Mouse (Mus musculus) cerebellum, adult 18-20 months (tissue): ENCODE results near the gene Sppl2b.

Experiments
- DNase-seq, 2 experiments: peaks; one replicate each; pipeline ENCODE4 v3.0.0; 2021

Gene Sppl2b

DNA sequence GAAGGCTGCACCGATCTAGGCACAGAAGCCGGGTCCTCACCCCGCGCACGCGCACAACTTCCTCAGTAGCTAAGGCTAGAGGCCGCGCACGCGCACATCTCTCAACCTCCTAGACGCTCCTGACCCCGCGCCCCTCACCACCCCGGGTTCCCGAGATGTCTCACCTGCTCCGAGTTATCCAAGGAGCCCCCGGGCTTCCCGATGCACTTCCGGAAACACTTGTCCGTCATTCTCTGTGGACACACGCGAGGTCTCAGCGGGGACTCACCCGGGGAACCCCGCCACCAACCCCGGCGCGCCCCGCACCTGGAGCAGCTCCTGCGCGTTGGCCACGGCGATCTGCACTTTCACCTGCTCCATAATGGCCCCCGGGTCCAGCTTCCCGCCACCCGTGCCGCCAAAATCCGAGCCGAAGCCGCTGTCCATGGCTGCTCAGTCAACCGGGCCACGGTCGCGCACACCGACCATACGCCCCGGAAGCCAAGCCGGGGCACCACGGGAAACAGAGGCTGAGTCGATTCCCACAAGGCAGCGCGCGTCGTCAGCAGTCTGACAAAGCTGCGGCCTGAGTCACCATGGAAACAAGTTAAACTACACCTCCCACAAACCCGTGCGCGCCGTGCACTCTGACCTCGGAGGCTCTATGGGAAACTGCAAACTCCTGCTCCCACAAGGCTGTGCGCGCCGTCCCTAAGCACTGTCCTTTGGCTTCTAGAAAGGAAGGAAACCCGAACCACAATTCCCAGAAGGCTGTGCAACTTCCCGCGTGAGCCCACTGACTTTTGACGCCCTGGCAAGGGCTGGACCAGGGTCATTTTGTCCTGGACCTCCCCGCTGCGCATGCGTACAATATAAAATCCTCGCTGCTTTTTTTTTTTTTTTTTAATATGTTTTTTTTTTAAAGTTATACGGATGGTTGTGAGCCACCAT is 45.5 kb downstream of the Sppl2b start, which contains the start of gene Timm13:
TSS of gene Timm13 (minus strand) at position 652 of the 930 bp plus-strand sequence.
- DNase-seq = peak; percentile 97 to 100

DNA sequence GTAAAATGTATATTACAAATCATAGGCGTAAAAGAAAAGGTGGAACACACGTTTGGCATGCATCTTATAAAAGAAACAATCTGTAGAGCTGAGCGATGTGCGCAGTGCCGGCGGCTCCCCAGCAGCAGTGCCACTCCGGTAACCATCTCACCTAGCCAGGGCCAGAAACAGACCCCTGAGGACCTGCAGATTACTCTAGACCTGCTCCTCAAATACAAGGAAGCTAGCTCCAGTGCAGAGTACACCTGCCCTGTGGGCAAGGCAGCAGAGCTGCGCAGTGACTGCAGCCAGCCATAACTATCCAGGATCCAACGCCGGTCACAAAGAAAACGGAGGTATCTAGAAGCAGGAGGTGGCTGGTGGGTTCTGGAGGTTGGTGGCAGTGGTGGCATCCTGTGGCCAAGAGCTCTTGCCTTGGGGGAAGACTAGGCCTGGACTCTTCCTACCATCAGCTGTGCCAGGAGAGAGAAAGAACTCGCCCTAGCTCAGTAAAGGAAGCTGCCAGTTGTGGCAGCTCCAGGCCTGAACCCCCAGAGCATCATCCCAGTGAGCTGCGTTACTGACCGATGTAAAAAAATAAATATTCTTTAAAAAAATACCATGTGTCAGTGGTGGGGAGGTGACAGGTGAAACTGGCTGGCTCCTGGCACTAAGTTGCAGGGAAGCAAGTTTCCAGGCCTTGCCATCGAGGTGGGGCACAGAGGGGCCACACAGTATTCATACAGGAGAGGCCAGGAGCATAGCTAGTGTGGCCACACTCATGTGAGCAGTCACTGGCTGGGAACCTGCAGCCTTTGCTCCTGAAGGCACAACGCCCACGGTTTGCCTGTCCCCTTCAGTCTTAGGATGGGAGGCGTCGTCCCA is 46.6 kb downstream of the Sppl2b start:
- DNase-seq = peak in 1 of 2 experiments; percentile 42

DNA sequence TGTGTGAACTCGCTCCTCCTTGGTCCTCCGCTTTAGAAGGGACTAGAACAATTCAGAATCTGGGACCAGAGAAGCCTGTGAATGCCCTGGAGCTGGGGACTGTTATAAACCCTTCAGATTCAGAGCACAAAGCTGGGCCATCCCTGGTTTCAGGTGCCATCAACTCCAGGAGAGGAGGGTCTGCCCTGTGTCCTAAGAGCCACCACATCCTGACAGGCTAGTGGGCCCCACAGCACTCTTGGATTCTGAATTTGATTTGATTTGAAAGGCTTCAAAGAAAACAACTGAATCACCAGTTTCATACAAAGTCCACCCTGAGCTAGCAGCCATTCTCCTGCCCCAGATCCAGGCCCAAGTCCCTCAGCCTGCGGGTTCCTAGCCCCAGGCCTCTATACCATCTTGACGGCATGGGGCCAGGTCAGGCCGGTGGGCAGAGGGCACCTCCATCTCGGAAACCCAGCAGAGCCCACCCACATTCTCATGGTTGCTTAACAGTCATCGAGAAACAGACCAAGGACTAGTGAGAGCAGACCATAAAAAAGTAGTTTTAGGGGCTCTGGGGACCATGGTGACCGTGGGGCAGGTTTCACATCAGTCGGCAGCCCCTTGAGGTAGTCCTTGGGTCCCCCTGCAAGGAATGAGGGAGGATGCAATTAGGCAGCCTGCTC is 47.3 kb downstream of the Sppl2b start:
- DNase-seq = no peak

DNA sequence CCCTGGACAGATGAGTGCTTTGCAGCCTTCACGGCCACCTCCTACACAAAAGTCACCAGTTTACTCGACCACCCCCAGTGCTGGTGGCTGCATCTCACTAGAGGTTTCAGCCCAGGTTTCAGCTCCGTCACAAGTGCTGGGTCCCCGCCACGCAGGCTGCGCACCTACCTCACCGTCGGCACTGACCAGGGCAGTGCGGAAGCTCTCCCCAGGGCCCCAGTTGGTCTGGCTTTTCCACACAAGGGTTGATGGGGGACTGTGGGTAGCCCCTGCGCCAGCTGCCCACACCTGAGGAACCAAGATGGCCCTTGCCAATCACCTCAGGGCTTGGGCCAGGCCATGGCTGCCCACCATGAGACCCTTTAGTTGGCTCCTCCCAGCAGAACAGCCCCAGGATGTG is 48.2 kb downstream of the Sppl2b start:
- DNase-seq = no peak

DNA sequence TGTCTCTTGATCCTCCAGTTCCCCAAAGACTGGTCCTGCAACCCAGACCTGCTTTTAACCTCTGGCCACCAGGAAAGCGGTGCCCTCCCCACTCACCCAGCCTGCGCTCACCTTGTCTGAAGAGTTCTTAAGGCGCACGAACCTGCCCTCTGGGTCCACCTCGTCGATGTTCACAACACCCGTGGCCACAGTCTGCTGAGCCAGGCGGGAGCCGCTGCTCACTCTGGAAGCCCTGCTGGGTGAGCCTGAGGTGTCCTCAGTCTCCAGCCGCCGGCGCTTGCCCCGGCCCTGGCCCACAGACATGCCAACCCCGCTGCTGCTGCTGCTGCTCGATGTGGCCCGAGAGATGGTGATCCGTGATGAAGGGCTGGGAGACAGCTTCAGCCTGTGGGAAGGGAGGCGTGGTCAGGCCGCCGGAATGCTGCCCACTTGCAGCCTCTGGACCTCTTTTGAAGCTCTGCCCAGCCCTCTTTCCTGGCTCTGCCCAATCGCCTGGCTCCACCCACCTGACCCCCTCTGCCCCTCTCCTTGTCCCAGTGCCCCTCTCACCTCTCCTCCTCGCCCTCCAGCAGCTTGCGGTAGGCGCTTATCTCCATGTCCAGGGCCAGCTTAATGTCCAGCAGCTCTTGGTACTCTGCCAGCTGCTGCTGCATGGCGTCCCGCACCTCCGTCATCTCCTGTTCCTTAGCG is 49.1 kb downstream of the Sppl2b start:
- DNase-seq = no peak

DNA sequence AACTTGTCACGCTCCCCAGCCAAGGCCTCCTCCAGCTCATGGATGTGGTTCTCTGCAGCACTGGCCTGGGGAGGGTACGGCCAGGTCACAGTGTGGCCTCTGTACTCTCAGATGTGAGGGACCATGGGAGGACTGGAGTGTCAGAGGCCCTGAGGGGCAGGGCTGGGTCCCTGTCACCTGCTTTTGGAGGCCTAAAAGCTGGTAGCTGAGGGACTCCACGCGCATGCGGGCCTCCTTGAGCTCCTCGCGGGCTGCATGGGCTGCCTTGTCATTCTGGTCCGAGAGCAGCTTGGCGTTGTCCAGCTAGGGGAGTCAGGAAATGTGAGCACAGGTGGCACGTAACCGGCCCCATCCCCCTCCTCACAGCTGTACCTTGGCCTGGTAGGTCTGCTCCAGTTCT is 49.6 kb downstream of the Sppl2b start:
- no peak for DNase-seq

DNA sequence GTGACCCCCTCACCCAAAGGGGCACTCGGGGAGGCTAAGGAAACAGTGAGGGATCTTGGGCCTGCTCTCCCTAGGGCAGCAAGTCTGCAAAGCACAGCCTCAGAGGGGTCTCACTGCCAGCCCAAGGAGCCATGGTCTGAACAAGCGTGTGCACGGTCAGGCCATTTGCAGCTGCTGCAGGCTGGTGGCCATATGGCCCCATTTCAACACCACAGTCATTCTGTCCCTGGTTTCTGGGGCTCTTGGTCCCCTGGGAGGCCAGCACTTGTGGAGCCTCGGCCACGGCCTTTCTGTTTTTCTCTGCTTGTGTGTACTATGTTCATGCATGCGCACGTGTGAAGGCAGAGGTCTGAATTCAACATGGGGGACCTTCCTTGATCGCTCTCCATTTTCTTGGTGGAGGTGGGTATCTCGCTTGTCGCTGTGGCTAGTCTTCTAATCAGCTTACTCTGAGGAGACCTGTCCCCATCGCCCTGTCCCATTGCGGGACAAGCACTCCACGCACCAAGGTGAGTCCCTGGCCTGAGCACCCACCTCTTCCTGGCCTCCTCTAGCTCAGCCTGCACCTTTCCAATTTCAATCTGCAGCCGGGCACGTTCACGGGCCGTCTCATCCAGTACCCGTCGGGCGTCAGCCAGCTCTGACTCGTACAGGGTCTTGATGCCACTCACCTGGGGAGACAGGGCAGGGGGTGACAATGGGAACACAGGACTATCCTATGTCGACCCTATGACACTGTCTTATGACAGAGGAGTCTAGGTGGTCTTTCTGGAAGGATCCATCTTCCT is 54.5 kb downstream of the Sppl2b start:
- DNase-seq = no peak

DNA sequence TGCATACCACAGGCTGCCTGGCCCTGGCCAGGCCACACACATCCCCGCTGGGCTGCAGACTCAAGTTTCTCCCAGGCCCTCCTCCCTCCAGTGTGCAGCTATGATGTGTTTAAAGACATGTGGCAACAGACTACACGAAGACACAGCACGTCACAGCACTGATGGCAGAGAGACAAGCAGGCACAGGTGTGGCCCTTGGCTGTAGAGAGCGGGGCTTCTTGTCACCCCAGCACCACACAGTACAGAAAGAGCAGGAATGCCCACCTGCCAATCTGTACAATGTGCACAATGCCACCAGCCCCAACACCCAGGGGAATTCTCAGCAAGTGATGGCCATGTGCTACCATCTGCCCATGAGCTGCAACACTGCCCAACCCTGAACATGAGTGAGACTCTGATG is 56.3 kb downstream of the Sppl2b start:
- no peak for DNase-seq

DNA sequence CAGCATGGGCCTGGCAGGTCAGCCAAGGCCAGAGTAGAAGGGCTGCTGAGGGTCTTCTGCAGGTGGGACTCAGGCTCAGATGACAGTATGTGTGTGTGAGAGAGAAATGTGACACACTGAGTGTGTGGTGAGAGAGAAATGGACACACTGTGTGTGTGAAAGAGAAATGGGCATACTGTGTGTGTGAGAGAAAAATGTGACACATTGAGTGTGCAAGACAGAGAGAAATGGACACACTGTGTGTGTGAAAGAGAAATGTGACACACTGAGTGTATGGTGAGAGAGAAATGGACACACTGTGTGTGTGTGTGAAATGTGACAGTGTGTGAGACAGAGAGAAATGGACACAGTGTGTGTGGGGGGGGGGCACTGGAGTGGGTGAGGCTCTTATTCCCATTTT is 56.8 kb downstream of the Sppl2b start:
- no peak for DNase-seq

DNA sequence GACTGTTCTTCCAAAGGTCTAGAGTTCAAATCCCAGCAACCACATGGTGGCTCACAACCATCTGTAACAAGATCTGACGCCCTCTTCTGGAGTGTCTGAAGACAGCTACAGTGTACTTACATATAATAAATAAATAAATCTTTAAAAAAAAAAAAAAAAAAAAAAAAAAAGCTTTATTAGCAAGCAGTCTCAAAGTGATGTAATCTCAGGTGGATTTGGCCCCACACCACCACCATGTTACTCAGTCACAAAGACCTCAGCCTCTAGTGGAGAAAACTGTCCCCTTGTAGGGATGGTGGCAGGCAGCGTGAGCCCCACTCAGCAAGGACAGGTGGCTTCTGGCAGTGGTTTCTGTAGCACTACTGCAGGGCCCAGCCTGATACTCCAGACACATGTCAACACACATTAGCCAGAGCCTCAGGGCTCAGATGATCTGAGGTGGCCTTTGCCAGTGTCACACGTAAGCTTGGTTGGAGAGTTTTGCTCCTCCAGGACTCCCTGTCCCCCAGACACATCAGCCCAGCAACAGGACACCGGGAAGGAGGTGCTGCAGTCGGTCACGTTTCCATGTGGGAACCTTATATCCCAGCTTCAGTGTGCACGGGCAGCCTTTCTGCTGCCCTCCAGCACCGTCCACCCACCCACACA is 58.4 kb downstream of the Sppl2b start:
- no peak for DNase-seq

DNA sequence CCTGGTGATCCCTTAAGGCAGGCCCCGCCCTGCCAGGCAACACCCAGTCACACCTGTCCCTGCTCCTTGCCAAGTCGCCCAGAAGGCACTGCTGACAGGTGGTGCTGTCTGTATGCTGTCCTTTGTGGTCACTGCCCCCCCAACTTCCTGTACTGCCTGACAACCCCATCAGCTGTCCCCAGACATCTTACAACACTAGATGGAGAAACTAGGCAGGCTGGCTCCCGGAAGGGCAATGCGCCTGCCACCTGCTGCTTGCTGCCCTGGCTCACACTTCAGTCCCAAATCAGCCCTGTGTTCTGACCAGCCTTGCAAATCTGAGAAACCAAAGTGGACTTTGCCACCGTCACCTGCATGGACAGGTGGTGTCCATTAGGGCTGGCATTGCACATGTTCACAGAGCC is 59.2 kb downstream of the Sppl2b start:
- peak; percentile 79 to 86 for DNase-seq

DNA sequence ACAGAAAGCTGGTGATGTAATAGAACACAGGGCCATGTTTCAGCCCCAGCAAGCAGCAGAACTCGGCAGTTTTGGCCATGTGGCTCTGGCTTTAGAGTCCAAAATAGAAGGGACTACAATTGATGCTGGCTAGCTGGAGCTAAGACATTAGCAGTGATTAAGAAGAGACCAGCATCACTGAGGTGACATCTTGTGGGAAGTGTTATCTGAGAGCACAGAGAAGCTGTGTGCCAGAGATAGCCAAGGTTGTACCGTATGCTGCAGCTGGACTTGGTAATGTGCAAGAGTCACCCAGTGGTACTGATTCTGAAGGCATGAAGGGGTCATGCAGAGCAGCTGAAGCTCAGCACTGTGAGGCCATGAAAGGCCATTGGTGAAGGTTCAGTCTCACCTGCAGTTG is 60.2 kb downstream of the Sppl2b start:
- no peak for DNase-seq

DNA sequence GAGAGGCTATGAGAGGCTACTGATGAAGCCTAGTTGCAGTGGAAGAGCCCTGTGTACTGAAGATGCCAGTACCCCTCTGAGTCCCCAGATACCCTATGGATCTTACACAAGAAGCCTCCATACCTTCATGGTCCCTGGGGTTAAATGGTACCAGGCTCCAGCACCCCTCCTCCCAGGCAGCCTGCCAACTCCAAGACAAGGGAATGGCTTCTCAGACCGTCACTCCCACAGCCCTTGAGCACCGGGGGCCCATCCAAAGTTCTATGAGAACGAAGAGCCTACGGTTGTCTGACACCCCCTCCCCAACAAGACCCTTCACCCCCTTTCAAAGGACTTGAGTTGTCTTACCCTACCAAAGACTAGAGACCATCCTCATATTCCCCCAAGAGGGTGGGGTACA is 60.7 kb downstream of the Sppl2b start:
- DNase-seq = no peak

DNA sequence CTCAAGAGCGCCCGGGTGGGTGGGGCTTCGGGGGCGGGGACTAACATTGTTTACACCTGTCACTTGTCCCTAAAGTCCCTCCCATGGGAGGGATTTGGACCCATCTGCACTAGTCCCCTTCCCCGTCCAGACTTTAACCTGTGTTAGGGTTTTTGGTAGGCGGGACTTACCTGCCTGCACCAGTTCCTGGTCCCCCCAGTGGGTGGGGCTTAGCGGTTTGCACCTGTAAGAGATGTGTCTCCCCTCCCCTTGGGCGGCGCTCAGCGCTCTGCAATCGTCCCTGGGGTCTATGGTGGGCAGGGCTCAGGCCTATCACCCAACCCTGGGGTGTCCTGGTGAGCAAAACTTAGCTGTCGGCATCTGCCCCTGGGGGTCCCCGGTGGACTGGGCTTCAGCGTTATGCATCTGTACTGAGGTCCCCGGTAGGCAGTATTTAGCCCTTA is 62.3 kb downstream of the Sppl2b start:
- peak in 1 of 2 experiments; percentile 42 for DNase-seq

DNA sequence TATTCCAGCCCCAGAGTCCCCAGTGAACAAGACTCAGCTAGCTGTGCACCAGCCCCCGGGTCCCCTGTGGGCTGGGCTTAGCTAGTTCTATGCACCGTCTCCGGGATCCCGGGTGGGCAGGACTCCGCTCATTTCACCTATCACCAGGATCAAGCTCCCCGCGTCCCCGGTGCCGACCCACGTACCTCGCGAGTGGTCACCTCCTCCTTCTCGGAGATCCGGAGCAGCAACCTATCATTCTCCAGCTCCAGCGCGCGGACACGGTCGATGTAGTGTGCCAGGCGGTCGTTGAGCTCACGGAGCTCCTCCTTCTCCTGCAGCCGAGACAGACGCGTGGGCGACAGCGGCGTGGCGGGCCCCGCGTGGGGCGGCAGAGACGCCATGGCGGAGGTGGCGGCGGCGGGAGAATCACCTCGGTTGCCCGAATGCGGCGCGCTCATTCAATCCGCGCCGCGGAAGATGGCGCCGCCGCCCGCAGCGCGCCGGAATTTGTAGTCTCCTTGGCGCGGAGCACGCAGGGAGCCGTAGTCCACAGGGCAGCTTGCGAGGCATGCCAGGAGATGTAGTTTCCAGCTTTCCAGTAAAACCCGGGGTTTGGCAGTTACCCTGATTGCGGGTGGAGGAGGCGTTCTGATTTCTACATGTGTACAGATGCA is 62.8 kb downstream of the Sppl2b start, which contains the start of gene Lmnb2:
TSS of gene Lmnb2 (minus strand) at position 467 of the 656 bp plus-strand sequence.
- peak; percentile 87 to 89 for DNase-seq
